Mouse (Mus musculus) liver, embryonic 13.5 days (tissue): Measurements from ENCODE around the gene Bcl2l12. TPM values are rescaled to one million over a fixed set of nuclear protein-coding genes. Genes with fewer than 3 reads are reported as not detected.

ENCODE experiments used
- ATAC-seq: fragments of 200-750 bp; cut with Nextera tagmentation; 2 replicates; pipeline ENCODE4 v1.8.0; 2017; ENCODE audit warnings: low read depth, mild to moderate bottlenecking, moderate number of reproducible peaks, moderate library complexity
- DNase-seq: peaks from one replicate; pipeline ENCODE4 v3.0.0; 2022
- H3K27ac ChIP-seq: fragments of 300-500 bp; sonication (generic); 2 replicates; pipeline ENCODE4 v1.5.1; 2015; ENCODE audit warnings: moderate library complexity, mild to moderate bottlenecking, inconsistent platforms
- H3K27me3 ChIP-seq: fragments of 300-500 bp; sonication (generic); 2 replicates; pipeline ENCODE4 v1.6.1; 2015; ENCODE audit warnings: mild to moderate bottlenecking, inconsistent platforms
- H3K36me3 ChIP-seq: fragments of 300-500 bp; sonication (generic); 2 replicates; pipeline ENCODE4 v1.6.1; 2015; ENCODE audit warnings: mild to moderate bottlenecking, inconsistent platforms
- H3K4me1 ChIP-seq: fragments of 300-500 bp; sonication (generic); replicated peaks from 2 replicates; pipeline ENCODE4 v1.6.1; 2015; ENCODE audit warnings: inconsistent platforms
- H3K4me2 ChIP-seq: fragments of 300-500 bp; sonication (generic); 2 replicates; pipeline ENCODE4 v1.6.1; 2015; ENCODE audit warnings: inconsistent platforms, mild to moderate bottlenecking, moderate library complexity
- H3K4me3 ChIP-seq: fragments of 300-500 bp; sonication (generic); replicated peaks from 2 replicates; pipeline ENCODE4 v1.5.1; 2015; ENCODE audit warnings: mild to moderate bottlenecking, inconsistent platforms
- H3K9ac ChIP-seq: fragments of 300-500 bp; sonication (generic); 2 replicates; pipeline ENCODE4 v1.6.1; 2015; ENCODE audit warnings: mild to moderate bottlenecking, inconsistent platforms
- H3K9me3 ChIP-seq: fragments of 300-500 bp; sonication (generic); replicated peaks from 2 replicates; pipeline ENCODE4 v1.6.1; 2016; ENCODE audit warnings: inconsistent platforms
- WGBS: fragments of 180-500 bp; shearing (Covaris S2); methylation state at CpG from one replicate; pipeline ENCODE4 v1.1.7; 2015; ENCODE audit not compliant: insufficient replicate concordance; 5-methylcytosine and 5-hydroxymethylcytosine counted together
- polyA plus RNA-seq: library from polyadenylated mRNA; unstranded; fragments of >200 nt; fragmentation: Nextera tagmentation; extraction: Ambion mirVana; gene quantifications from 2 replicates; pipeline ENCODE4 v1.2.1, GENCODE M21; 2015

Gene Bcl2l12
- polyA plus RNA-seq, 1 experiment from 2014 or later, result 18.2 TPM

DNA sequence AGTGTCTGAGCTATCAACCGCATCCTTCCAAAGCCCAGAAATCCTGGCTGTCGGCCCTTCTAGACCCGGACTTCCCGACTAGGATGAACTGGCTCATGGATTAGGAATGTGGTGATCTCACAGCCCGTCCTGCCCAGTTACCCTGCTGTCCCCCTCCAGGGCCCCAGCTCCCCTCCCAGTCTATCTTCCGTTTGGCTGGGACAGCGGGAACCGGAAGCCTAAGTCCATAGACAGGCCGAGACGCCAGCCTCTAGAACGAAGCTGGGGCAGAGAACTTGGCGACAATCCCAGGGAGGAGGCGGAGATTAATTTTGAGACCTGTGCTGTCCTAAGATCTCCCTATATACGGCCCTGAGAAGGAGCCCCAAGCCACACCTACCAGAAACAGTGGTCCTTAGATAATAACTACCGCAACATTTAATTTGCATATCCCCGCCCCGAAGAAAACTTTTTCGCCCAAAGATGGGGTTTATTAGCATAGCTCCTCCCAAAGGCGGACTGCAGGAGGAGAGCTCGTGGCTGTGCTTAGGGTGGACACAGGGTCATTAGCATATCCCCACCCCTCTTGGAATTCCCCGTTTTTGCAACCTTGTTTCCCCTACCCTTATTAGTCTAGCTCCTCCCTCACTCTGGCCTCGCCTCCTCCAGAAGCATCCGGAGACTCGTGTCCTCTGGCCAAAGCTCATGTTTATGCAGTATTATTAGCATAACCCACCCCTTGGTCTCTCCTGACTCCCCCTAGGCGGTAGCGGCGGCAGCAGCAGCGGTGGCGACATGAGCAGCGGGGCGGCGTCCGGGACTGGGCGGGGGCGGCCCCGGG is 18.9 kb upstream of the Bcl2l12 start, which contains the start of gene Rras:
Rras (plus strand) TSS at position 720 of the 820 bp plus-strand sequence.
- under 1% methylated on average over 34 of the region's 36 CpGs for WGBS
- Histone ChIP-seq H3K27me3 (peaks cover 33% of the 10 kb centered on the region), H3K4me1 (peaks cover 58% of the 10 kb centered on the region), H3K9ac (peak within 1 kb of the TSS; percentile 96), H3K36me3 (peaks cover 16% of the 10 kb centered on the region), H3K4me2 (peak within 1 kb of the TSS; percentile 97), H3K9me3 (no peaks in the 10 kb centered on the region), H3K27ac (peak within 1 kb of the TSS; percentile 97), H3K4me3 (peak within 1 kb of the TSS; percentile 92)
- ATAC-seq (peak; percentile 86), DNase-seq (peak; percentile 95)

DNA sequence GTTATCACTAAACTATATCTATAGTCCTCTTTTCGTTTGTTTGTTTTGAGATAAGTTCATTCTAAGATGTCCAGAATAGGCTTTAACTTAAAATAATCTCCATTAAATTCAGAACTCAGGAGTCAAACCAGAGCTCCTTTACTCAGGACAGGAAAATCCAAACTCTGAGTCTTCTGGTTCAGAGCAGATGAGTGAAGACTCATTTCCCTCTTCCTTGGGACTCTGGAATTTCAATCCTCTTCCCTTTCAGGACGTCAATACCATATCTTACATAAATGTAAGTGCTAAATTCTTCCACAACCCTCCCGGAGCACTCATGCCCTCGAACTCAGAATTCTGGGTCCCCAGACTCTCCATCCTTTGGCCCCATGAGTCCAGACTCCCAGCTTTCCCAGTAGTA is 18.2 kb upstream of the Bcl2l12 start:
- Histone ChIP-seq H3K36me3 (peaks cover 23% of the 10 kb centered on the region), H3K9ac (peak overlapping the region; percentile 96), H3K27ac (peak overlapping the region; percentile 97), H3K4me2 (peak overlapping the region; percentile 97), H3K9me3 (no peaks in the 10 kb centered on the region), H3K4me3 (peak overlapping the region; percentile 92), H3K4me1 (peaks cover 60% of the 10 kb centered on the region), H3K27me3 (peaks cover 33% of the 10 kb centered on the region)
- ATAC-seq, result no peak
- no peak for DNase-seq
- WGBS, result under 1% methylated on average over 4 of the region's 4 CpGs

DNA sequence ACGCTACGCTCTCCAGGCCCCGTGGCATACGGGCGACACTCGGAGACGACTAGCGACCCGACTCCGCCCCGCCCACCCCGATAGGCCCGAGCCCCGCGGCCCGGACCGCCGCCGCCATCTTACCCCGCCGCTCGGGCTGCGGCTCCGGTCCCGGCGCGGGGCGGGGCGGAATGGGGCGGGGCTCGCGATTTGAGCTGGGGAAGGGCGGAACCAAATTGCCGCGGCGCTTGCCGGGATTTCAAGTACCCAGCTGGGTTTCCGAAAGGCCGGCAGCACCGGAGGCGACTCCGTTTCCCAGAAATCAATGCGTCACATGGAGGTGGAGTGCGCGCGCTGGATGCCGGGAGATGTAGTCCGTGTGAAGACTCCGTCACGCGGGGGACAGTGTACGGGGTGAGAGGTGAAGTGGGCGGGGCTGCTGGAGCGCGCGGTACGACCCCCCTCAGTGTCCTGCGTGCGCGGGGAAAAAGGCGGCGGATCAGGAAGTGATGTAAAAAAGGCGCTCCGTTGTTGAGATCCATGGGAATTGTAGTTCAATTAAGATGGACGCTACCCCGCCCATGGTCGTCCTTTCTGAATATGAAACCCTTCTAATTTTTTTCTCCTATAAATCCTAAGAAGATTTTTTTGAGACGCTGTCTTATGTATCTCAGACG is 17.6 kb upstream of the Bcl2l12 start, which contains the start of gene Scaf1:
Scaf1 (minus strand) TSS at position 407 of the 656 bp plus-strand sequence.
- Histone ChIP-seq H3K27ac (peak within 1 kb of the TSS; percentile 97), H3K4me2 (peak within 1 kb of the TSS; percentile 97), H3K36me3 (peaks cover 29% of the 10 kb centered on the region), H3K27me3 (peaks cover 31% of the 10 kb centered on the region), H3K4me1 (peaks cover 60% of the 10 kb centered on the region), H3K9ac (peak within 1 kb of the TSS; percentile 96), H3K9me3 (no peaks in the 10 kb centered on the region), H3K4me3 (peak within 1 kb of the TSS; percentile 92)
- peak; percentile 77 for ATAC-seq
- under 1% methylated on average over 68 of the region's 69 CpGs for WGBS
- DNase-seq, result peak; percentile 99

DNA sequence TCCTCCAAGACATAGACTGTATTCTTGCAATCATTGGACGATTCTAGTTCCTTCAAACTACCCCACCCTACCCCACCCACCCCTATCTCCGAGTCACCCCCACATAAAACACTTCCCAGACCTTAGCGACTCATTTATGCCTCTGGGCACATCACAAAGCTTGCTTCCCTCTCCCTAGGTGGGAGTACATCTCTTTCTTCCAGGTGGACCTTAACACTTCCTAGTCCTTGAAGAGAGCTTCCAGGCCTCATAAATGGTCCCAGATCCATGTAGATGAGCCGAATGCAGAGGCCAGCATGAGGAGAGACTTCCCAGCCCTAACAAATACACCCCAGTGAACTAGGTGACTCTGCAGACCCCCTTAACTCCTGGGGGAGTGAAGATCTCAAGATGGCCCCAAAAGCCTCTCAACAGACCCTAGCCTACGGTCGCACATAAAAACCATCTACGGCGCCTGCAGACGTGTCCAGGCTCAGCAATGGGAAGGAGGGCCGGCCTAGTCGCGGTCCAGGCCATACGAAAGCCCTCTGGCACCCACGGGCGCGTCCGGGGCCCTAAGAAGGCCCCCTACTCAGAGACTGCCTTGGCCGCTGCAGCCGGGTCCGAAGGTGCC is 16.9 kb upstream of the Bcl2l12 start:
- Histone ChIP-seq H3K4me3 (peak overlapping the region; percentile 92), H3K27ac (peak overlapping the region; percentile 97), H3K4me1 (peaks cover 60% of the 10 kb centered on the region), H3K27me3 (peaks cover 25% of the 10 kb centered on the region), H3K4me2 (peak overlapping the region; percentile 97), H3K9me3 (no peaks in the 10 kb centered on the region), H3K36me3 (peaks cover 36% of the 10 kb centered on the region), H3K9ac (peak overlapping the region; percentile 96)
- DNase-seq (no peak), ATAC-seq (no peak)
- WGBS, result under 1% methylated on average over 20 of the region's 20 CpGs

DNA sequence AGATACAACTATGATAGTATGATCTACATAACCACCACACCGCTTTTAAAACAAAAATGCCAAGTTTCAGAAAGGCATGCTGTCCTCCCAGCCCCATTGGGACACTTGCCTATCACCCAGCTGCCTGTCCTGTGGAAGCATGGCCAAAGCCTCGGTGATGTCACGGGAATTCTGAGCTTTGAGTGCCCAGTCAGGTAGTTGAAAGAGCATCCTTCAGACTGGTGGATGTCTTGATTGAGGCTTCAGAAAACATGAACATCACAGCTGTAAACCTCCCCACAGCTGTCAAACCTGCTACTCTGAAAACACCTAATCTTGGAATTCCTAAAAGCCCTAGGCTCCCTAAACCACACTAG is 15.6 kb upstream of the Bcl2l12 start:
- no peak for DNase-seq
- WGBS, result 93% methylated on average over 3 of the region's 3 CpGs
- peaks cover 50% of the 10 kb centered on the region for H3K36me3 ChIP-seq
- peaks cover 63% of the 10 kb centered on the region for H3K4me1 ChIP-seq
- H3K9me3 ChIP-seq, result no peaks in the 10 kb centered on the region
- H3K9ac ChIP-seq, result peak overlapping the region; percentile 96; the same call in 1 of the 2 replicates
- peak overlapping the region; percentile 97 for H3K27ac ChIP-seq
- ATAC-seq, result no peak
- H3K4me2 ChIP-seq, result peak overlapping the region; percentile 97; the same call in 1 of the 2 replicates
- H3K4me3 ChIP-seq, result 0 out of 2 replicates have a peak overlapping the region, but pooled peaks have one; percentile 92
- peaks cover 11% of the 10 kb centered on the region for H3K27me3 ChIP-seq

DNA sequence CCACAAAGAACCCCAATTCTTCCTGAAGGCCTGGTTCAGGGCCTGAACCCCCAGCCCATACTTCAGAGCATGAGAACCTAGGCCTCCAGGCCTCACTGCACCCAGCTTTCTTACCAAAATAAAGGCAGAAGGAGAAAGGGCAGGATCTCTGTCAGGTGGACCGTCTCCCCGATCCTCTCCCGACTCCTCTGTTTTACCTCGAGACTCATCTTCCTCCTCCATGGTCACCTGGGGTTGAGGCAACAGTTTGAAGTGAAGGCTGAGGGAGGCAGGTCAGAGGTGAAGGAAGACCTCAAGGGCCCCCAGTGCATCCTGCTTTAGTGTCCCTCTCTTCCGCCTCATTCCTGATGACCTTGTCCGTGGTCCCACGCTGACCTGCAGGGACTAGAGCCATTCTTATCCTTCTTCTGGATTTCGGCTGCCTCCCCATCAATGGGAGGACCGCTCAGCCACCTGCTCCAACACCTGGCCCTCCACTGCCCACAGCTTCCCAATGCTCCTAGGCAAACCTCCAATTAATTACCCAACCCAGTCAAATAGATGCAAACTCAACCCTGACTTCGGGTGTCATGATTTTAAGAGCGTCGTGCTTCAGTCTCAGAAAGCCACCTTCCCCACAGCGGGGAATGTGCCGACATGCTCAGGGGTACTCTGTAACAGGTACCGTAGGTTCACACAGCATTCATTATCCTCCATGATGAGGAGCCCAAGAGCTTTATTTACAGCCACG is 15.0 kb upstream of the Bcl2l12 start:
- Histone ChIP-seq H3K9ac (peak overlapping the region; percentile 96), H3K27ac (peak overlapping the region; percentile 97), H3K4me1 (peaks cover 57% of the 10 kb centered on the region), H3K36me3 (peaks cover 55% of the 10 kb centered on the region), H3K4me2 (peak overlapping the region; percentile 28), H3K4me3 (no peak overlapping the region), H3K9me3 (no peaks in the 10 kb centered on the region), H3K27me3 (peaks cover 6% of the 10 kb centered on the region)
- 90% methylated on average over 16 of the region's 16 CpGs for WGBS
- ATAC-seq, result no peak
- no peak for DNase-seq

DNA sequence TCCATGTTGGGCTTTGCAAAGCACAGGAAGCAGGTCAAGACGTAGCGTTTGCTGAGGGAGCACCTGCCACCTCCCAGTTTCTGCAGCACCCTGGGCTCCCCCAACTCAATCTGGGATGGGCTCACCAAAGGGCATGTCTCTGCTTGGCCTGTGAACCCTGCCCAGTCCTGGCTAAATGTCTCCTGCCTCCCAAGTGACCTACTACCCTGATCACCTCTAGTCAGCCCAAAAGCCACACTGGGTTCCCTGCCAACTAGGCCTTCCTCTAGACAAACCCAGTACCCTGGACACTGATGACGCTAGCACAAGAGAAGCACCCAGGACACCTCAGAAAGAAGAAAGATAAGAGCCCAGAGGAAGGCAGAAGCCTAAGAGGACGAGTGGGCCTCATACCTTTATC is 14.3 kb upstream of the Bcl2l12 start:
- DNase-seq (no peak), ATAC-seq (no peak)
- H3K27me3 ChIP-seq, result no peaks in the 10 kb centered on the region
- peak overlapping the region; percentile 97 for H3K27ac ChIP-seq
- peaks cover 50% of the 10 kb centered on the region for H3K4me1 ChIP-seq
- no peak overlapping the region for H3K4me3 ChIP-seq
- peak overlapping the region; percentile 28 for H3K4me2 ChIP-seq
- 65% methylated on average over 4 of the region's 4 CpGs for WGBS
- H3K36me3 ChIP-seq, result peaks cover 62% of the 10 kb centered on the region
- peak overlapping the region; percentile 96 for H3K9ac ChIP-seq
- H3K9me3 ChIP-seq, result no peaks in the 10 kb centered on the region

DNA sequence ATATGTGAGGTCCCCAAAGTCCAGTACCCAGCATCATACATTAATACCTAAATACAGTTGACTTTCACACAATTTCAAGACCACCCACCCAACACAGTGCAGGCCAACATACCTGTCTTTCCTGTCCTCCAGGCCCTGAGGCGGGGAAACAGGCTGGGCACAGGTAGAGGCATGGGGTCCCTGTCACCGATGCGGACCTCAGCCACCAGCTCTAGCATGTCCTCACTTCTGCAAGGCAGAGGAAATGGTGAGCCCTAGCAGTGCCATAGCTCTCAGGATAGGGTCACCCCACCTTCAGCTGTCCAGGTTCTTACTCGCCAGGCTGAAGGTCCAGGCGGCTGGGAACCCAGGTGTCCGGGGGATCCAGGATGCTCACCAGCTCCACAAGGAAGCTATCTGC is 13.5 kb upstream of the Bcl2l12 start:
- Histone ChIP-seq H3K9me3 (no peaks in the 10 kb centered on the region), H3K27ac (no peak overlapping the region), H3K4me1 (peaks cover 47% of the 10 kb centered on the region), H3K4me3 (no peak overlapping the region), H3K27me3 (no peaks in the 10 kb centered on the region), H3K4me2 (no peak overlapping the region), H3K9ac (no peak overlapping the region), H3K36me3 (peaks cover 70% of the 10 kb centered on the region)
- WGBS, result 92% methylated on average over 6 of the region's 6 CpGs
- no peak for ATAC-seq
- no peak for DNase-seq

DNA sequence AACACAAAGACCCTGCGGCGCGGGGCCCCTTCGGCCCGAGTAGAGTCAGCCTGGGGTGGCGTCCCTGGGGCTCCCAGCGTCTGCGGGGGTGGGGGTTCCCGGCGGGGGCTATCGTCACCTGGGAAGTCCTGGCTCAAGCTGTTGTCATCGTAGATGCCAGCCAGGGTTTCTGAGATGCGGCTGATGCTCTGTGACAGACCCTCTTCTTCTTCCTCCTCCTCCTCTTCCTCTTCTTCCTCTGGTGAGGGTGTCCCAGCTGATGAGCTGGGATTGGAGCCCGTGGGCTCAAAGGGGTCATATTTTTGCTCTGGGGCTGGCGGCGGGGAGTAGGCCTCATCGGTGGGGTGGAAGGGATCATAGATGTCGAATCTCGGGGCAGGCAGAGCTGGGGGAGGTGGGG is 9.9 kb upstream of the Bcl2l12 start:
- Histone ChIP-seq H3K27ac (no peak overlapping the region), H3K9ac (no peak overlapping the region), H3K4me1 (peaks cover 23% of the 10 kb centered on the region), H3K27me3 (no peaks in the 10 kb centered on the region), H3K36me3 (peaks cover 99% of the 10 kb centered on the region), H3K4me3 (no peak overlapping the region), H3K9me3 (no peaks in the 10 kb centered on the region), H3K4me2 (no peak overlapping the region)
- no peak for DNase-seq
- 91% methylated on average over 19 of the region's 19 CpGs for WGBS
- no peak for ATAC-seq

DNA sequence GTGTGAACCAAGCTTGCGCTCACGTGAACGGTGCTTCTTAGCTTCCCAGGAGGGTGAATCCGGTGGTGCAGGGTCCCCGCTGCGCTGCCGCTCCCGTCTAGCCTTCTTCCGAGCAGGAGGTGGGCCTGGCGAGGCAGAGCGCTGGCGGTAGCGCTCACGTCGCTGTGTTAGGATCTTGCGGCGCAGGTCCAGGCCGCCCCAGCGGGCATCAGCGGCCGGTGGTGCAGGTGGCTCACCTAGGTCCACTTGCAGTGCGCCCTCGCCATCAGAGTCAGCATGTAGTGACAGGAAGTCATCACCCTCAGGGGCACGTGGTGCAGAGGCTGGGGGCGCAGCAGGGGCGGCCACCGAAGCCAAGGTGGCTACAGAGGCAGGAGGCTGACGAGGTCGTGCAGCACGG is 9.3 kb upstream of the Bcl2l12 start:
- DNase-seq, result no peak
- no peak overlapping the region for H3K27ac ChIP-seq
- ATAC-seq, result no peak

DNA sequence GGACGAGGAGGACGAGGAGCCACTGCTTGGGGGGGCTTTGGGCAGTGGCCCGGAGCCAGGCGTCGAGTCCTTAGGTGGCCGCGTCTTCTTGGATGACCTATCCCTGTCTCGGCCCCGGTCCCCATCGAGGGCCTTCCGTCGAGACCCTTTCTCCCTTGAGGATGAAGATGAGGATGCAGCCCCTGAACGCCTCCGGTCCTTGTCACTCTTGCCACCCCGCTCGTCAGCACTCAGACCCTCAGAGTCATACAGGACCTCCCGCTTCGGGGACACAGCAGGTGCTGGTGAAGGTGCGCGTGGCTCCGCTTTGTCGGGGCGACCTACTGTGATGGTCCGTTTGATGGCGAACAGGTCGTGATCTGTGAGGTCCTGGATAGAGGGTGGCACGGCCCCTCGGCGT is 8.6 kb upstream of the Bcl2l12 start:
- Histone ChIP-seq H3K4me2 (no peak overlapping the region), H3K36me3 (peaks cover 99% of the 10 kb centered on the region), H3K4me1 (peaks cover 11% of the 10 kb centered on the region), H3K4me3 (no peak overlapping the region), H3K27ac (no peak overlapping the region), H3K9me3 (no peaks in the 10 kb centered on the region), H3K9ac (no peak overlapping the region), H3K27me3 (no peaks in the 10 kb centered on the region)
- no peak for ATAC-seq
- 94% methylated on average over 29 of the region's 29 CpGs for WGBS
- no peak for DNase-seq

More for the DNA sequence above, 9.3 kb upstream of the Bcl2l12 start:
- H3K9ac ChIP-seq, result no peak overlapping the region
- no peak overlapping the region for H3K4me2 ChIP-seq
- H3K9me3 ChIP-seq, result no peaks in the 10 kb centered on the region
- peaks cover 17% of the 10 kb centered on the region for H3K4me1 ChIP-seq
- WGBS, result 92% methylated on average over 30 of the region's 30 CpGs
- H3K36me3 ChIP-seq, result peaks cover 99% of the 10 kb centered on the region
- no peak overlapping the region for H3K4me3 ChIP-seq
- no peaks in the 10 kb centered on the region for H3K27me3 ChIP-seq
